Mouse (Mus musculus) kidney, adult 2 months (tissue): ENCODE data around the gene Lrpprc. TPM values are rescaled to one million over a fixed set of nuclear protein-coding genes. Genes with fewer than 3 reads are reported as not detected.
A peak's percentile ranks its signal among the peaks of the same experiment; 100 is the strongest.

Experiments used
- DNase-seq: peaks from one replicate; pipeline ENCODE4 v3.0.0; 2021
- H3K27ac ChIP-seq: fragments of 200-500 bp; 2 replicates; pipeline ENCODE4 v1.5.1; 2012; ENCODE audit warnings: low read depth, low read length, control low read depth, inconsistent platforms; ENCODE audit not compliant: insufficient read depth
- H3K27me3 ChIP-seq: fragments of 200-500 bp; replicated peaks from 2 replicates; pipeline ENCODE4 v1.6.1; 2012; ENCODE audit warnings: mild to moderate bottlenecking, moderate library complexity, low read length, inconsistent platforms; ENCODE audit not compliant: control insufficient read depth, insufficient read depth
- H3K36me3 ChIP-seq: fragments of 200-500 bp; 2 replicates; pipeline ENCODE4 v1.6.1; 2012; ENCODE audit warnings: mild to moderate bottlenecking, moderate library complexity, low read length, inconsistent platforms; ENCODE audit not compliant: control insufficient read depth, insufficient read depth
- H3K4me1 ChIP-seq: fragments of 200-500 bp; 2 replicates; pipeline ENCODE4 v1.6.1; 2011; ENCODE audit warnings: low read length; ENCODE audit not compliant: control insufficient read depth, insufficient read depth
- H3K4me3 ChIP-seq: fragments of 200-500 bp; 2 replicates; pipeline ENCODE4 v1.5.1; 2011; ENCODE audit warnings: mild to moderate bottlenecking, low read depth, low read length, control low read depth; ENCODE audit not compliant: insufficient read depth
- CTCF ChIP-seq: fragments of 200-500 bp; conservative IDR thresholded peaks from 2 replicates; pipeline ENCODE4 v1.5.1; 2011; ENCODE audit warnings: low read depth, mild to moderate bottlenecking, control low read depth, low read length, moderate library complexity, mixed read lengths; ENCODE audit not compliant: insufficient read depth, insufficient read length
- POLR2A ChIP-seq: fragments of 200-500 bp; IDR thresholded peaks from one replicate; pipeline ENCODE4 v1.6.1; 2011; ENCODE audit warnings: low read depth, low read length, control low read depth
- WGBS: fragments of 180-500 bp; shearing (Covaris S2); methylation state at CpG from one replicate; pipeline ENCODE4 v1.1.7; 2018; 5-methylcytosine and 5-hydroxymethylcytosine counted together
- polyA plus RNA-seq: library from polyadenylated mRNA; depleted of rRNA; stranded (reverse); fragments of >200 nt; gene quantifications from 2 replicates; pipeline ENCODE4 v1.2.3, GENCODE M21; 2012

The Lrpprc gene
- polyA plus RNA-seq, 1 experiment = 25.3 TPM

GRCm38 (mm10) chr17:84750130-84750529, 40.5 kb downstream of the Lrpprc start:
- peak; percentile 24 for DNase-seq
- Histone ChIP-seq H3K36me3 (peaks cover 7% of the 10 kb centered on the region), H3K4me1 (no peaks in the 10 kb centered on the region)

DNA sequence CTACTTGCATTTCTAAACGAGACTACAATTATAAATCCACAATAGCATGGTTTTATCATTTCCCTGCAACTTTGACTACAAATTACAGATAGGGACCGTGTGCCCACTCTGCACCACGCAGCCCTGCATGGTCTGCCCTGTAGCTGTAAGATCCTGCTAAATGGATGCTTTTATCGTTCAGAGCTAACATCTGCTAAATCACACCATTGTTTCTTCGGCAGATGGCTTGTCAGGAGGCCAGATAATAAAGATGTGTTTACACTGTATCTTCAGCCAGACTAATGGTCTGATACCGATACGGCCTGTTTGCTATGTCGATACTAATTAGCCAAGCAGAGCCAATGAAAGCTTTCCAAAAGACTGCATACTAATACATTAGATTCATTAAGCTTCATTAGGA, 41.3 kb downstream of the Lrpprc start:
- no peak for TF ChIP-seq POLR2A
- TF ChIP-seq CTCF = no peak
- no peak overlapping the region for H3K4me3 ChIP-seq
- H3K27ac ChIP-seq = no peak overlapping the region
- 62% methylated on average over 8 of the region's 8 CpGs for WGBS
- H3K27me3 ChIP-seq = no peaks in the 10 kb centered on the region
- no peak for DNase-seq
- peaks cover 7% of the 10 kb centered on the region for H3K36me3 ChIP-seq
- no peaks in the 10 kb centered on the region for H3K4me1 ChIP-seq

More at GRCm38 (mm10) chr17:84750130-84750529, 40.5 kb downstream of the Lrpprc start:
- H3K27me3 ChIP-seq = no peaks in the 10 kb centered on the region
- H3K27ac ChIP-seq = no peak overlapping the region
- H3K4me3 ChIP-seq = no peak overlapping the region
- WGBS = 38% methylated on average over 4 of the region's 4 CpGs
- TF ChIP-seq CTCF (no peak), POLR2A (no peak)

- WGBS = 93% methylated on average over 9 of the region's 9 CpGs
- Histone ChIP-seq H3K4me1 (no peaks in the 10 kb centered on the region), H3K27me3 (no peaks in the 10 kb centered on the region), H3K4me3 (no peak overlapping the region), H3K36me3 (peaks cover 7% of the 10 kb centered on the region), H3K27ac (no peak overlapping the region)
- DNase-seq = no peak
- TF ChIP-seq POLR2A (no peak), CTCF (no peak)
Observed at GRCm38 (mm10) chr17:84748152-84748682, 42.4 kb downstream of the Lrpprc start.

- H3K4me3 ChIP-seq = no peak overlapping the region
- H3K4me1 ChIP-seq = no peaks in the 10 kb centered on the region
- DNase-seq = no peak
- no peak overlapping the region for H3K27ac ChIP-seq
- no peaks in the 10 kb centered on the region for H3K27me3 ChIP-seq
- 68% methylated on average over 6 of the region's 6 CpGs for WGBS
- no peak for TF ChIP-seq CTCF
- TF ChIP-seq POLR2A = no peak
- H3K36me3 ChIP-seq = peaks cover 5% of the 10 kb centered on the region
Observed at GRCm38 (mm10) chr17:84747212-84747611, 43.4 kb downstream of the Lrpprc start.

DNA sequence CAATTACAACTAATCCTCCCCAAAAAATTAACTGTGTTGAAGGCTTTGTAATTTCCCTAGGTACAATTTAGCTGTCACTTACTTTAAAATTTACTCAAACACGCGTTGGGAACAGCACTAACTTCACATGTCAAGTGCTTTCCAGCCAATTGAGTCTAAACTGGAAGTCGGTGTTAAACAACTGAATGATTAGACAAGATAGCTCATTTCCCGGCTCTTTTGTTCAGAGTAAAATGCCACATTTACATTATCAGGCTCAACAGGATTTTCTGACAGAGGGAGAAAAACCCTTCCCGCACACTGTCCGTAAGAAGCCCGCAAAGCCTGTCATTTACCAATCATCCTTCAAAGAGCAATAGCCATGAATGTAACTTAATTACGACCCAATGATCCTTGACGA, 45.6 kb downstream of the Lrpprc start:
- Histone ChIP-seq H3K27ac (no peak overlapping the region), H3K4me3 (no peak overlapping the region), H3K27me3 (no peaks in the 10 kb centered on the region), H3K36me3 (peaks cover 4% of the 10 kb centered on the region), H3K4me1 (no peaks in the 10 kb centered on the region)
- 75% methylated on average over 9 of the region's 9 CpGs for WGBS
- TF ChIP-seq CTCF (no peak), POLR2A (no peak)
- DNase-seq = no peak

- Histone ChIP-seq H3K27ac (no peak overlapping the region), H3K4me3 (no peak overlapping the region), H3K27me3 (no peaks in the 10 kb centered on the region), H3K36me3 (peaks cover 4% of the 10 kb centered on the region), H3K4me1 (no peaks in the 10 kb centered on the region)
- TF ChIP-seq CTCF (no peak), POLR2A (no peak)
- DNase-seq = no peak
- WGBS = 84% methylated on average over 4 of the region's 4 CpGs
Observed at GRCm38 (mm10) chr17:84744256-84744655, 46.3 kb downstream of the Lrpprc start.

DNA sequence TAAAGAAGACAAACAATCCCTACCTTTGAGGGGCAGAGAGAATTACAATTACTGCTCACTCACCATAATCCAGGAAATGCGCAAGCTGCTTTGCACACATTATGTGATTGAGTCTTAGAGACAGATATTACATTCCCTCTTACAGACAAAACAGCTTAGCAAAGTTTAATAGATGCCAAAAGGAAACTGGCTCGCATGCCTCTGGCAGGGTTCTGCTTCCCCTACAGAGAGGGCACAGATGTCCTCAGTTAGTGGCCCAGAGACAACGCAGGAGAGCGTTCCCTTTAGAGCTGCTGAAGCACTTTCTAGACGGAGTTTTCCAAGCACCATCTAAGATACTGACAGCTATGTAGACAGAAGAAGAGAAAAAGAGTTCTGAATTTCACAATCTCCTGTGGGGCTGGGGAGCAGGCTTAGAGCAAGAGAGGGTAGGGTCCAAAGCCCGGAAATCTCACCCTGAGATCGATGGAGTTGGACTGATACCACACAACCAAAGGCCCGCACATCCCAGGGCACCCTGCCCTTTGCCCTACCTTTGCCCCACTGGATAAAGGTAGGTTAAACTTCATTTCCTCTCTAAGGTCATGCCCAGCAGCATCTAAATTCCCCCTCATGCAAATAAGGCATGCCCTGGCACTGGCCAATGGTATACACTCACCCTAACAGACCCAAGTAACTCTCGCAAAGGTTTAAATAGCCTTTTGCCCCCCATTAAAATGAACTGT, 52.4 kb downstream of the Lrpprc start:
- TF ChIP-seq POLR2A (no peak), CTCF (no peak)
- Histone ChIP-seq H3K27ac (no peak overlapping the region), H3K27me3 (no peaks in the 10 kb centered on the region), H3K36me3 (no peaks in the 10 kb centered on the region; the same call in 1 of the 2 replicates), H3K4me1 (no peaks in the 10 kb centered on the region), H3K4me3 (no peak overlapping the region)
- 80% methylated on average over 9 of the region's 9 CpGs for WGBS
- no peak for DNase-seq
